Mouse (Mus musculus) right cerebral cortex, postnatal 10 days (tissue): ENCODE data around the gene Spdef.

Source experiments
- DNase-seq, 2 experiments: peaks; one replicate each; pipeline ENCODE4 v3.0.0; 2021; ENCODE audit warnings: low spot score in 2 of 2

Gene Spdef

GRCm38 (mm10) chr17:27728770-27729169, at the start of gene Spdef:
Spdef (minus strand) TSS chr17:27728955.
- DNase-seq, result no peak

DNA sequence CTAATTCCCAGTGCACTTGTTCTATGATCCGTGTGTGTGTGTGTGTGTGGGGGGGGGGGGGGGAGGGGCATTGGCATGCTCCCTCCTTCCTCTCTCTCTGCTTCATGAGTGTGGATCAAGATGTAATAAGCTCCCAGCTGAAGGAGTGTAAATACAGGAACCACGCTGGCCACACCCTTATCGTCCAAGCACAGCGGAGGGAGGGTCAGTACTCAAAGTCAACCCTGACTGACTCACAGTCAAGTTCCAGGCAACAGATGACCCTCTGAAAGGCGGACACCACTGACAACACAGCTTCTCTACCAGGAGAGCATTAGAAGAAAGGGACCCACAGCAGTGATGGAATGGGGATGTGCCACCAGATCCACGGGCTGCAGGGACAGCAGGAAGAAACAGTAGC, 49.1 kb upstream of the Spdef start:
- no peak for DNase-seq

- no peak for DNase-seq
Observed at GRCm38 (mm10) chr17:27774198-27774597, 45.4 kb upstream of the Spdef start.

DNA sequence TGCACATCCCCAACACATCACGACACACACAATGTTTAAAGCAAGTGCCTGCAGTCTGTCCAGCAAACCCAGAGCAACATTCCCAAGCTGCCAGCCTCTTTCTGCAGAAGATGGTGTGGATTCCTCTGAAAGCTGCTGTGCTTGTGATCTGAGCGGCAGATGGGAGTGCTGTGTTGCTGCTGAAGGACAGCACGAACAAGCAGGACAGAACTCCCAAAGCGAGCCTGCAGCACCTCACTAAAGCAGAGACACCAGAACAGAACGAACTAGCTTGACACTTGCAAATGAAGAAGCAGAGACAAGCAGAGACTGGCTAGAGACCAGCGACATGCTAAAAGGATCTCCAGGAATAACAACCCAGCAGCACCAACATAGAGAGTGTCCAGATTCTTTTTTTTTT, 42.9 kb upstream of the Spdef start:
- no peak for DNase-seq

DNA sequence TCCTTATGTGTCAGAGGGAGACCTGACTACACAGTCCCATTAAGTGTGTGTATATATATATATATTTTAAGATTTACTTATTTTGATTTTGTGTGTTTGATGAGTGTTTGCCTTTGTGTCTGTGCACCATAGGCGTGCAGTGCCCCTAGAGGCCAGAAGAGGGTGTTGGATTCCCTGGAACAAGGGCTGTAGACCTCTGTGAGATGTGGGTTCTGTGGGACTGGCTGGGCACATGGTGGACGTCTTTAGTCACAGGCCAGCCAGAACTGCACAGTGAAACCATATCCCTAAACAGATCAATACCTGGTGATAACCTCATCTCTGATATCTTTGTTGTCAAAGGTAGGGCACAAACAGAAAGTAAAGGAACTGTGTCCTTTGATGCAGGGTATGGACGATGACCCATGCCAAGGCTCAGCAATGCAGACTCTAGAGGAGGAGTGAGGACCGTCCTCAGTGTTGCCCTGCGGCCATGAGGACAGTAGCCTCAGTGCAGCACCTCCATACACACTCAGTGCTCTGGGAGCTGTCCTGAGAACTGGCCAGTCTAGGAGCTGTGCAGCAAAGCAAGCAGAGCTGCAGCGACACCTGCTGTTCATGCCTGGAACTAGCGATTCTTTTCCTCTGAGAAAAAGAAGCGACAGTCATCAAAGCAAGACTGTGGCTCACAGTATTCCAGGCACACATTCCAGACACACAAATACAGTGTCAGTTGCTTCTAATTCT, 40.2 kb upstream of the Spdef start:
- peak; percentile 82 to 86 for DNase-seq

- DNase-seq, result no peak
Observed at GRCm38 (mm10) chr17:27767543-27767942, 38.8 kb upstream of the Spdef start.

DNA sequence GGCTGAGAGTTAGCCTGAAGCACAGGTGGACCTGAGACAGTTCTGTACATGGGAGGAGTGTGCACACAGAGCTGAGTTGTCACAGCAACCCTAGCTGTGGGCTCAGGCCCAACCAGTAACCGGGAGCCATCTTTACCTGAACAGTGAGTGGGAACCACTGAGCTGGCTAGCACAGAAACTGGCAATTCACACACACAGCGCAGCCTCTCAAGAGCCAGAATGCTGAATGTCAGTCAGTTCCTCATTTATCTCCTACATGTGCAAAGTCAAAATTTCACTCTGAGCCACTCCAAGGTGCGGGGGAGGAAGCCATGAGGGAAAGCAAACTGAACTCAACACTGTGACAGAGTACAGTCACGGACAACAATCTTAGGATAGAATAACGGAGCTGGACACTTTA, 38.4 kb upstream of the Spdef start:
- peak; percentile 55 to 64 for DNase-seq

DNA sequence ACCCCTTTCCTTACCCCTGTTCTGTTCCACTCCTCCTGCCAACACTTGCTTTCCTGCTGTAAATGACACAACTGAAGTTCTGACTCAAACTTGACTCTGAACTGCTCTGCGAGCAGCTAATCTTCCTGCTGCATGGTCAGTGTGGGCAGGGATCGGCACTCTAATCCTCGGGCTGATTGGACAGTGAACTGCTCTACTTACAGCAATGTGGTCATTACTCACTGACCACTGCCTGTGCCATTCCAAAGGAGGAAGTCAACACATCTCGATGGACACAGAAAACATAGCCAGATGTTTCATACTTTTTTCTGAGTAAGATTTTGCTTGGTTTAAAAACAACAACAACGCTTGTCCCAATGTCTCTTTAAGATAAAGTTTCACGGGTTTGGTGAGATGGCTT, 36.3 kb upstream of the Spdef start:
- DNase-seq, result no peak

DNA sequence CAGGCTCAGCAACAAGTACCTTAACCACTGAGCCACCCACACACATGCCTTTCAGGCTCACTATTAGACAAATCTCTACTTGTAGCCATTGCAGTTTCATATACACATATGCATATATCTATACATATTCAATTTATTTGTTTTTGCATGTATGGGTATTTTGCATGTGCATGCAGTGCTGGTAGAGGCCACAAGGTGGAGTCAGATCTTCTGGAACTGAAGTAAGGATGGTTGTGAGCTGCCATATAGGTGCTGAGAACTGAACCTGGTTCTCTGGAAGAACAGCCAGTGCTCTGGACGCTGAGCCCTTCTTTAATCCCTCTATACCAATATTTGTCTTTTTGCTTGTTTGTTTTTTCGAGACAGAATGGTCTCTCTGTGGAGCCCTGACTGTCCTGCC, 35.7 kb upstream of the Spdef start:
- no peak for DNase-seq

GRCm38 (mm10) chr17:27762884-27763283, 34.1 kb upstream of the Spdef start:
- peak; percentile 57 to 67 for DNase-seq

DNA sequence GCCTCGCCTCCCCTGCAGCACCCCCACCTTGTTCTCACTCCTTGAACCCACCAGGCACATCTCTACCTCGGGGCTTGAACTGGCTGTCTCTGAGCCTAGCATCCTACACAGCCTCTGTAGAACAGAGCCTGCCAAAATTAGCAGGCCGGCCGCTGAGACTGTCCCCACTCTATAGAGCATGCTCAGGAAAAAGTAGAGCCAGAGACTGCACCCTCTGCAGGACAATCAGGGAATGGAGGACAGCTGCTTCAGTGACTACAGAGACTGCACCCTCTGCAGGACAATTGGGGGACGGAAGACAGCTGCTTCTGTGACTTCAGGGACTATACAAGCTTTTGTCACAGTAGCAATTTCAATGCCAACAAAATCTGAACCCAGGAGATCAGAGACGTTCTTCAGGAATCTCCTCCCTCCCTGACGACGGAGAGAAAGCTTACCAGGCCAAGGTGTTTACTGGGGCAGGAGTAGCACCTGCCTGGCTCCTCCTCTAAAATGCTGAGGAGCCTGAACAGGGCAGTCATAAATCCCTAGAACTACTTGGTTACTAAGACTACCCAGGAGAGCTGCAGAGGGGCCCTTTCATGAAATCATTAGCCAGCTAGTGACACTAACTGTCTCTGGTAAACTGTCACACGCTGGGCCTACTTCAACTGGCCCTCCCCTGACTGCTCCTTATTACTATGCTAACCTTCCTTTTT, 33.0 kb upstream of the Spdef start:
- peak; percentile 91 for DNase-seq

GRCm38 (mm10) chr17:27760169-27760568, 31.4 kb upstream of the Spdef start:
- DNase-seq, result no peak

DNA sequence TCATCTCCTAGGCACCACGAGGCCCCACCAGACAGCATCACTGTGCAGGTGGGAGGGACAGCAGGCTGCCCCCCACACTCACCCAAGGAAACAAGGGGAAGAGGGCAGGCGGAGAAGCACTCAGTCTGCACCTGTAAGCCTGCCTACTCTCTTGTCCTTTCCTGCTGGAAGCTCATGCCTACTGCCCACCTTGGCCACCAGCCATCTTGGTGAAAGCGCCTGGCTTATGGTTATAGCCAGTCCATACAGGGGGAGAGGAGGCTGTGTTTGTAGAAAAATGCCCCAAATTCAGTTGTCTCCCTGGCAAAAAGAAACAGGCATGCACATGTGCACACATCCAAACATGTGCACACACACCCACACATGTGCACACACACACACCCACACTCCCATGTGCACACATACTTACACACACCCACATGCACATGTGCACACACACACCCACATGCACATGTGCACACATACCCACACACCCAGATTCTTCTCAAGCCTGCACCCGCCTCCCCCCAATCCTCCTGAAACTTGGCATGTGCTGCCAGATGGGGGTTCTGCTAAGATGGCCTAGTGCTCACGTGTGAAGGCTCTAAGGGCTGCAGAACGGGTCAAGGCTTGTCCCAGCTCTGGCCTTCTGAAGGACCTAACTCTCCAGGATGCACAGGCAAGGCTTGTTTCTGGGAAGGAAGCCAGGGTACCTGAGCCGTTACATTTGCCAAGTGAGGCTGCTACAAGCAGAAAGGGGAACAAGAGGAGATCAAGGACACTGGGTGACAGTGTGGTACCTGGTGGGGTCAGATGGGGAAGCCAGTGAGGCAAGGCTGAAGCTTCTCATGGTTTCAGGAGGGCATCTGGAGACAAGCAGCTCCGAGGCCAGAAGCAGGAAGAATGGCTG, 22.8 kb upstream of the Spdef start:
- DNase-seq, result no peak

- DNase-seq, result no peak
Observed at GRCm38 (mm10) chr17:27750451-27750942, 21.7 kb upstream of the Spdef start.

DNA sequence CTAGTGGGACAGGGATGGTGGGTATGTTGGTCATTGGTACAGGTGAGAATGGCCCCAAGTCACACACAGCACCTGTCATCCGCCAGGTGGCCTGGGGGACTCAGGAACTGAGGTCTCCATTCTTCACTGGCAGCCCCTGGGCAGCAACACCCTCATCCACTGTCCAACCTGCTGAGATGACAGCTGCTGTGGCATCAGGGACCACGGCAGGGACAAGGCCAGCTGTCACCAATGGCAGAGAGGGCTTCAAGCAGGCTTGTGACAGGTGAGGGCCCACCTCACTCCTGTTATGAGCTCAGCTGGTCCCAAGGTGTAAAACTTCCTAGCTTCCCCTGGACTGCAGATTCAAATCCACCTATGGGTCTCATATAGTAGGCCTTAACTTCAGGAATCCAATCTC, 19.4 kb upstream of the Spdef start:
- no peak for DNase-seq

DNA sequence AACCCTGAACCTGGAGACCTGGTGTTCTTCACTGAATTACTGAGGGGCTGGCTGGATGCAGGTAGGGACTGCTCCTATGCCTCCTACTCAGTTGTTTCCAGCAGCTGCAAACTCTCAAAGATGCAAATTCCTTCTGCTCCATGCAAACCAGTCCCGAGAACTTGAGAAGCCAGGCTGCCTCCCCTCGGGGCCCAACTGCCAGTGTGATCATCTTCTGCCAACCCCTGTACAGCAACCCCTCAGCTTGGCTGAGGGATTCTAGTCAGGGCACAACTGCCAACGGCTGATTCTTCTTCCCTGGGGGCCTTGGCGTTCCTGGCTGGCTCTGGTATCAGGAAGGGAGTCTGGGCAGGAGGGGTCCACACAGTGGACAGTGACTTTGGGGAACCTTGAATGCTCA, 17.7 kb upstream of the Spdef start:
- no peak for DNase-seq

- no peak for DNase-seq
Observed at GRCm38 (mm10) chr17:27740961-27741360, 12.2 kb upstream of the Spdef start.

DNA sequence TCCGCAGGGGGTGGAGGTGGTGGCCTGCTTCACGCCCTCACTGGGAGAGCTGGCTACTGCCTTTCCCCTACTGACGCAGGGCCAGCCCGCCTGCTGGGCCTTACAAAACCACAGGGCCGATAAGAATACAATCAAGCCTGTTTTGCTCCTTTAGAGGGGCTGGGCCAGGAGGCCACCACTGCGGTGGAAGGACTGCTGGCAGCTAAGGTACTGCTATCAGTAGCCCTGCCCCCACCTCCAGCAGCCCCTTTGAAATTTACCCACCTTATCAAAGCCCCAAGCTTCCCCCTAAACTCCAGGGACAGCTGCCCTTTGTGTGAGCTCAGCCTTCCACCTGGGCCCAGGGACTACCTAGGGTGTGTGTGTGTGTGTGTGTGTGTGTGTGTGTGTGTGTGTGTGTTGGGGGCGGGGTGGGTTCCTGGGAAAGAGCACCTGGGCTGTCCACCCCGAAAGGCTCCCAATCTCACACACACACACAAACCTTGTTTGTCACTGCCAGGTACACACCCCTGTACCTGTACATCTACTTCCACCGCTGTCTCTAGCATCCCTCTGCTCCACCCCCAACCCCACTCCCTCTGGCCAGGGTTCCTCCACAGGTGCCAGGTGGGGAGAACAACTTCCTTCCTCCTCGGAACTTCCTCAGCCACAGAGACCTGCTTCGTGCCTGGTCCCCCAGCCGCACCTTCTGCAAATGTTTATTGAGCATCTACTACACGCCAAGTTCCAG, 5.8 kb upstream of the Spdef start:
- DNase-seq, result no peak

- DNase-seq, result no peak
Observed at GRCm38 (mm10) chr17:27732694-27733093, 3.9 kb upstream of the Spdef start.

DNA sequence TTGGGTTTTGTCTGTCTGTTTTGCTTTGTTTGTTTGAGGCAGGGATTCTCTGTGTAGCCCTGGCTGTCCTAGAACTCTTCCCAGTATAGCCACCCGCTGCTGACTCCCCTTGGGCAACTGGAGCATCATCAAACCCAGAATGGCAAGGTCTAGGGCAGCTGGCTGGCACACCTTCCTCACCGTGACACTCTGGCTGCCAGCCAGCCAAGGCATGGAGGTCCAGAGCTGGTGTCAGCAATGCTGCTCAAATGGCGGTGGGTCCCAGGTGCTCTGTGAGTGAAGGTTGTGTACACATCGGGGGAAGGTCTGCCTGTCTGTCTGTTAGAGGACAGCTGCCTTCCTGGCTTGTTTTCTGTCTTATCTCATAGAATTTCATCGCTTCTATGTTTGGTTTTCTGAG, 3.4 kb upstream of the Spdef start:
- no peak for DNase-seq

DNA sequence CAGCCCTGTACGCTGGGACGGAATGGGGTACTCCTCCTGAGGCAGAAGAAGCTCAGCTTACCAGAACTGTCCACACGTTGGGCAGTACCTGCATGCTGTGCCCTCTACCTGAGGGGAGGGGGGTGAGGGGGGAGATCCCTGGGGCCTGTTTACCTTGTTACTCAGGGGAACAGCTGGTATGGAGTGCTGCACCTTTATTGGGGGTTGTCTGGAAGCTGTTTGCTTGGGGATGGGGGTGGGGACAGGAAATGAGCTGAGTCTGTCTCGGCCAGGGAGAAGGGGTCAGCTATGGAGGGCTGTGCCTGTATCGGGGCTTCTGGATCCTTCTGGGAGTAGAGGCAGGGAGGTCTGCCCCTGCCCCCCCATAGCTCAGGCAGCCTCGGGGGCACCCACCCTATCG, 2.2 kb downstream of the Spdef start:
- DNase-seq, result no peak

GRCm38 (mm10) chr17:27725412-27725811, 3.3 kb downstream of the Spdef start:
- no peak for DNase-seq
